Comparison of ENCODE assay signal across 22 mouse cellular contexts in the genomic region with DNA sequence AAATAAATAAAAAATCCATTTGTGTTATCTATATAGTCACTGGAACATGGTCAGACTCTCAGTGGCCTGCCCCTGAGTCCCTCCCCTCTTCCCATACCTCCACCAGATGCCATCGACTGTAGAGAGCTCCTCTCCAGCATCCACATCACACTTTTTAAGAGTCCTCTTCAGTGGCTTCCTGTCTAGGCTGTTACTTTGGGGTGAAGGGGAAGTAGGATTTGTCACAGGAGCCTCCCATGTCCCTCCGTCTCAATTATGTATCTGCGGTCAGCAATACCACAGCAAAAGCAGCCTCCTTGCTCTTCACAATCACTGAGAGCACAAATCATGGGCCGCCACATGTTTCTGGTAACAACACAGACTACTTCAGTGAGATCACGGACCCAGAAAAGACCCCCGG.
"Had no signal": no experiment of that assay in that cellular context is flagged by ENCODE, and none has a peak within 500 bp of the region (broad histone marks: within the 10 kb centered on the region; RNA-seq: fewer than 3 reads in every experiment).

No protein-coding gene starts in this region.

- H3K4me3 ChIP-seq: gastrocnemius, adult 2 months; heart, embryonic 10.5 days; heart, embryonic 12.5 days; hindbrain, embryonic 13.5 days; hindbrain, embryonic 15.5 days; kidney, embryonic 15.5 days; limb, embryonic 13.5 days; limb, embryonic 15.5 days; liver, embryonic 12.5 days had no signal

- DNase-seq: gastrocnemius, adult 2 months; gastrocnemius, postnatal 10 days; gastrocnemius, postnatal 25 days; heart, adult 18-20 months; heart, postnatal 10 days; kidney, adult 11 months; kidney, adult 2 months; kidney, adult 9 months; kidney, postnatal 14 days; kidney, postnatal 36 days; left cerebral cortex, postnatal 4 days had no signal

- H3K27ac ChIP-seq: gastrocnemius, adult 2 months; heart, embryonic 10.5 days; hindbrain, embryonic 13.5 days; hindbrain, embryonic 15.5 days; hindbrain, postnatal 0 days; kidney, embryonic 15.5 days; kidney, postnatal 0 days; limb, embryonic 13.5 days; limb, embryonic 15.5 days; liver, embryonic 12.5 days had no signal

- ATAC-seq: hindbrain, postnatal 0 days; intestine, embryonic 16.5 days; liver, embryonic 12.5 days had no signal
